Mouse (Mus musculus): ENCODE results near the gene Fam166a. TPM values are rescaled to one million over a fixed set of nuclear protein-coding genes. Genes with fewer than 3 reads are reported as not detected.
A peak's percentile ranks its signal among the peaks of the same experiment; 100 is the strongest.

The Fam166a gene
- polyA plus RNA-seq, 1 experiment from 2014 or later, result 1.1 TPM

- Histone ChIP-seq H3K4me2 (ENCODE audit: low read length) (no peak overlapping the region), H3K9ac (ENCODE audit: low read length) (no peak overlapping the region), H3K4me1 (ENCODE audit: control insufficient read depth, insufficient read depth, low read length) (peaks cover 41% of the 10 kb centered on the region), H3K4me3 (ENCODE audit: low read depth, low read length) (no peak overlapping the region), H3K27me3 (replicated peaks; ENCODE audit: control insufficient read depth, insufficient read depth, low read length) (no peaks in the 10 kb centered on the region), H3K9me3 (replicated peaks; ENCODE audit: control insufficient read depth, low read length) (no peaks in the 10 kb centered on the region), H3K27ac (ENCODE audit: low read depth, low read length) (no peak overlapping the region), H3K36me3 (ENCODE audit: control insufficient read depth, insufficient read depth, low read length) (no peaks in the 10 kb centered on the region)
- DNase-seq (ENCODE audit: low spot score) (no peak), ATAC-seq (no peak)
- 84% methylated on average over 4 of the region's 4 CpGs for WGBS
Observed at GRCm38 (mm10) chr2:25175690-25176078, 42.9 kb upstream of the Fam166a start.

GRCm38 (mm10) chr2:25176573-25176972 lies 42.0 kb upstream of the Fam166a start:
- 72% methylated on average over 6 of the region's 6 CpGs for WGBS

GRCm38 (mm10) chr2:25177076-25177475 lies 41.5 kb upstream of the Fam166a start:
- WGBS, result 24% methylated on average over 4 of the region's 4 CpGs
- Histone ChIP-seq H3K36me3 (ENCODE audit: control insufficient read depth, insufficient read depth, low read length) (no peaks in the 10 kb centered on the region), H3K27ac (ENCODE audit: low read depth, low read length) (peak overlapping the region; percentile 75), H3K4me3 (ENCODE audit: low read depth, low read length) (no peak overlapping the region), H3K4me1 (ENCODE audit: control insufficient read depth, insufficient read depth, low read length) (peaks cover 41% of the 10 kb centered on the region), H3K27me3 (replicated peaks; ENCODE audit: control insufficient read depth, insufficient read depth, low read length) (no peaks in the 10 kb centered on the region), H3K9me3 (replicated peaks; ENCODE audit: control insufficient read depth, low read length) (no peaks in the 10 kb centered on the region), H3K4me2 (ENCODE audit: low read length) (peak overlapping the region; percentile 29), H3K9ac (ENCODE audit: low read length) (peak overlapping the region; percentile 26; the same call in 1 of the 2 replicates)
- no peak for ATAC-seq
- DNase-seq (ENCODE audit: low spot score), result no peak

More at GRCm38 (mm10) chr2:25176573-25176972, 42.0 kb upstream of the Fam166a start:
- Histone ChIP-seq H3K36me3 (ENCODE audit: control insufficient read depth, insufficient read depth, low read length) (no peaks in the 10 kb centered on the region), H3K9ac (ENCODE audit: low read length) (no peak overlapping the region), H3K4me1 (ENCODE audit: control insufficient read depth, insufficient read depth, low read length) (peaks cover 41% of the 10 kb centered on the region), H3K4me3 (ENCODE audit: low read depth, low read length) (no peak overlapping the region), H3K4me2 (ENCODE audit: low read length) (peak overlapping the region; percentile 29), H3K27ac (ENCODE audit: low read depth, low read length) (peak overlapping the region; percentile 75; the same call in 1 of the 2 replicates), H3K27me3 (replicated peaks; ENCODE audit: control insufficient read depth, insufficient read depth, low read length) (no peaks in the 10 kb centered on the region), H3K9me3 (replicated peaks; ENCODE audit: control insufficient read depth, low read length) (no peaks in the 10 kb centered on the region)
- ATAC-seq (no peak), DNase-seq (ENCODE audit: low spot score) (no peak)

GRCm38 (mm10) chr2:25177685-25178084 lies 40.9 kb upstream of the Fam166a start:
- DNase-seq (ENCODE audit: low spot score) (peak; percentile 81), ATAC-seq (peak; percentile 19)
- Histone ChIP-seq H3K36me3 (ENCODE audit: control insufficient read depth, insufficient read depth, low read length) (no peaks in the 10 kb centered on the region), H3K27ac (ENCODE audit: low read depth, low read length) (peak overlapping the region; percentile 75), H3K4me1 (ENCODE audit: control insufficient read depth, insufficient read depth, low read length) (peaks cover 43% of the 10 kb centered on the region), H3K27me3 (replicated peaks; ENCODE audit: control insufficient read depth, insufficient read depth, low read length) (no peaks in the 10 kb centered on the region), H3K4me3 (ENCODE audit: low read depth, low read length) (no peak overlapping the region), H3K4me2 (ENCODE audit: low read length) (peak overlapping the region; percentile 29), H3K9ac (ENCODE audit: low read length) (peak overlapping the region; percentile 32), H3K9me3 (replicated peaks; ENCODE audit: control insufficient read depth, low read length) (no peaks in the 10 kb centered on the region)
- WGBS, result 4% methylated on average over 5 of the region's 6 CpGs

- Histone ChIP-seq H3K4me2 (ENCODE audit: low read length) (peak overlapping the region; percentile 29), H3K9me3 (replicated peaks; ENCODE audit: control insufficient read depth, low read length) (no peaks in the 10 kb centered on the region), H3K36me3 (ENCODE audit: control insufficient read depth, insufficient read depth, low read length) (no peaks in the 10 kb centered on the region), H3K4me3 (ENCODE audit: low read depth, low read length) (no peak overlapping the region), H3K4me1 (ENCODE audit: control insufficient read depth, insufficient read depth, low read length) (peaks cover 51% of the 10 kb centered on the region), H3K27ac (ENCODE audit: low read depth, low read length) (peak overlapping the region; percentile 75), H3K27me3 (replicated peaks; ENCODE audit: control insufficient read depth, insufficient read depth, low read length) (no peaks in the 10 kb centered on the region), H3K9ac (ENCODE audit: low read length) (peak overlapping the region; percentile 32)
- peak; percentile 65 for DNase-seq (ENCODE audit: low spot score)
- 0 out of 2 replicates have a peak, but pooled peaks have one; percentile 9 for ATAC-seq
- 14% methylated on average over 10 of the region's 10 CpGs for WGBS
Observed at GRCm38 (mm10) chr2:25178285-25178972, 40.1 kb upstream of the Fam166a start.

- peak overlapping the region; percentile 74 for H3K4me2 ChIP-seq (ENCODE audit: low read length)
- 30% methylated on average over 15 of the region's 15 CpGs for WGBS
- H3K9me3 ChIP-seq (replicated peaks; ENCODE audit: control insufficient read depth, low read length), result no peaks in the 10 kb centered on the region
- peaks cover 3% of the 10 kb centered on the region; the same call in 1 of the 2 replicates for H3K36me3 ChIP-seq (ENCODE audit: control insufficient read depth, insufficient read depth, low read length)
- H3K4me3 ChIP-seq (ENCODE audit: low read depth, low read length), result peak overlapping the region; percentile 82
- no peak for ATAC-seq
- no peaks in the 10 kb centered on the region for H3K27me3 ChIP-seq (replicated peaks; ENCODE audit: control insufficient read depth, insufficient read depth, low read length)
- peak overlapping the region; percentile 78 for H3K27ac ChIP-seq (ENCODE audit: low read depth, low read length)
- H3K9ac ChIP-seq (ENCODE audit: low read length), result peak overlapping the region; percentile 47; the same call in 1 of the 2 replicates
- no peak for DNase-seq (ENCODE audit: low spot score)
- peaks cover 55% of the 10 kb centered on the region for H3K4me1 ChIP-seq (ENCODE audit: control insufficient read depth, insufficient read depth, low read length)
Observed at GRCm38 (mm10) chr2:25179566-25180217, 38.9 kb upstream of the Fam166a start.

- Histone ChIP-seq H3K9me3 (replicated peaks; ENCODE audit: control insufficient read depth, low read length) (no peaks in the 10 kb centered on the region), H3K27ac (ENCODE audit: low read depth, low read length) (peak within 1 kb of the TSS; percentile 84), H3K27me3 (replicated peaks; ENCODE audit: control insufficient read depth, insufficient read depth, low read length) (no peaks in the 10 kb centered on the region), H3K9ac (ENCODE audit: low read length) (peak within 1 kb of the TSS; percentile 81), H3K36me3 (ENCODE audit: control insufficient read depth, insufficient read depth, low read length) (peaks cover 5% of the 10 kb centered on the region; the same call in 1 of the 2 replicates), H3K4me2 (ENCODE audit: low read length) (peak within 1 kb of the TSS; percentile 74), H3K4me3 (ENCODE audit: low read depth, low read length) (peak within 1 kb of the TSS; percentile 82), H3K4me1 (ENCODE audit: control insufficient read depth, insufficient read depth, low read length) (peaks cover 62% of the 10 kb centered on the region)
- DNase-seq (ENCODE audit: low spot score) (peak; percentile 97), ATAC-seq (peak; percentile 86)
- WGBS, result under 1% methylated on average over 33 of the region's 35 CpGs
Observed at GRCm38 (mm10) chr2:25180478-25180903, 38.1 kb upstream of the Fam166a start, which contains the start of gene Nrarp. TSS of gene Nrarp (plus strand) at chr2:25180758.

- under 1% methylated on average over 99 of the region's 100 CpGs for WGBS
- H3K27ac ChIP-seq (ENCODE audit: low read depth, low read length), result peak overlapping the region; percentile 84
- peak overlapping the region; percentile 74 for H3K4me2 ChIP-seq (ENCODE audit: low read length)
- peaks cover 58% of the 10 kb centered on the region for H3K4me1 ChIP-seq (ENCODE audit: control insufficient read depth, insufficient read depth, low read length)
- ATAC-seq (peak; percentile 24), DNase-seq (ENCODE audit: low spot score) (peak; percentile 78)
- no peaks in the 10 kb centered on the region for H3K27me3 ChIP-seq (replicated peaks; ENCODE audit: control insufficient read depth, insufficient read depth, low read length)
- peak overlapping the region; percentile 82 for H3K4me3 ChIP-seq (ENCODE audit: low read depth, low read length)
- H3K36me3 ChIP-seq (ENCODE audit: control insufficient read depth, insufficient read depth, low read length), result peaks cover 5% of the 10 kb centered on the region; the same call in 1 of the 2 replicates
- H3K9ac ChIP-seq (ENCODE audit: low read length), result peak overlapping the region; percentile 81
- no peaks in the 10 kb centered on the region for H3K9me3 ChIP-seq (replicated peaks; ENCODE audit: control insufficient read depth, low read length)
Observed at GRCm38 (mm10) chr2:25180973-25181890, 37.3 kb upstream of the Fam166a start.

Measured in forebrain, embryonic 14.5 days (tissue).